Mouse (Mus musculus) ovary, adult 2 months (tissue): ENCODE data around the gene Zfp472. TPM values are rescaled to one million over a fixed set of nuclear protein-coding genes. Genes with fewer than 3 reads are reported as not detected.

Experiments
- polyA plus RNA-seq: library from polyadenylated mRNA; depleted of rRNA; stranded (reverse); fragments of >200 nt; gene quantifications from 2 replicates; pipeline ENCODE4 v1.2.3, GENCODE M21; 2012; rRNA removed

The Zfp472 gene
- polyA plus RNA-seq = 0.38 and 0.77 TPM in 2 replicates

GRCm38 (mm10) chr17:32965623-32966290 is at the start of gene Zfp472:
Gene Zfp472 (plus strand): TSS chr17:32965814.

GRCm38 (mm10) chr17:32917131-32917530 is 48.5 kb upstream of the Zfp472 start, which contains the start of gene Cyp4f14:
Gene Cyp4f14 (minus strand): TSS chr17:32917342.

GRCm38 (mm10) chr17:32947215-32947914 is 18.2 kb upstream of the Zfp472 start, which contains the start of gene Cyp4f13:
Gene Cyp4f13 (minus strand): TSS chr17:32947402.

GRCm38 (mm10) chr17:32992699-32993474 is 27.3 kb downstream of the Zfp472 start, which contains the start of gene Zfp952:
Gene Zfp952 (plus strand): TSS chr17:32993129.

Other genes with a start within 250 kb of the Zfp472 start
- gene Zfp871, start 177.5 kb upstream of the Zfp472 start, polyA plus RNA-seq = 10.1 and 11.7 TPM in 2 replicates
- 0.09 and 0.18 TPM in 2 replicates for gene Zfp811, start 155.9 kb upstream of the Zfp472 start, polyA plus RNA-seq
- gene Zfp799, start 135.6 kb upstream of the Zfp472 start, polyA plus RNA-seq = 9.9 and 13.9 TPM in 2 replicates
- gene Zfp870, start 74.2 kb upstream of the Zfp472 start, polyA plus RNA-seq = 0.60 and 0.73 TPM in 2 replicates
- gene Cyp4f14, start 48.5 kb upstream of the Zfp472 start, polyA plus RNA-seq = 4.8 and 5.3 TPM in 2 replicates
- 48.1 and 55.6 TPM in 2 replicates for gene Cyp4f13, start 18.4 kb upstream of the Zfp472 start, polyA plus RNA-seq
- gene Zfp952, start 27.3 kb downstream of the Zfp472 start, polyA plus RNA-seq = 1.9 and 2.7 TPM in 2 replicates
- 0.62 and 0.69 TPM in 2 replicates for gene Zfp763, start 67.6 kb downstream of the Zfp472 start, polyA plus RNA-seq
- not detected in 2 replicates for gene 4921501E09Rik, start 102.2 kb downstream of the Zfp472 start, polyA plus RNA-seq
- gene Zfp563, start 123.5 kb downstream of the Zfp472 start, polyA plus RNA-seq = 1.4 and 1.7 TPM in 2 replicates
- not detected in 2 replicates for gene Morc2b, start 173.9 kb downstream of the Zfp472 start, polyA plus RNA-seq
- not detected in 2 replicates for gene Olfr55, start 202.6 kb downstream of the Zfp472 start, polyA plus RNA-seq
- gene Olfr239, start 225.5 kb downstream of the Zfp472 start, polyA plus RNA-seq = not detected in 2 replicates